In the genomic region with DNA sequence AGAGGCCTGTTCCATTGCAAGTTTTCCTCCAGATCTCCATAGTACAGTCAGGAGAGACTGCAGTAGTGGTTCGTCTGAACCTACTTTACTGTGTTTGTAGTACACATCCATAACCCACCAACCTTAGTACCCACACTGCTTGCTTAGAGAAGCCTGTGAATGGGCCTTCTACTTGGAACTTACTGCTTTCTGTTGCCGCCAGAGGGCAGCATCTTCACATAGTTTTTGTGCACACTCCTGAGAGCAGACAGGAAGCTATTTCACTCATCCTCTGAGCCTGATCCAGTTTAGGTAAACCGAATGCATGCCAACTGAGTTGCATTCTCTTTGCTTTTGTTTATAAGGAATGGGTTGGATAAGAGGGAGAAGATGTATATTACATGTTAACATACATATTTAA, we compare ENCODE assay signal across 9 mouse cellular contexts.
DNase-seq lines count a peak whose midpoint lies in the region; ATAC-seq lines count a peak whose summit lies in the region.
"Had no signal": no experiment of that assay in that cellular context is flagged by ENCODE, and none has a peak within 500 bp of the region (broad histone marks: within the 10 kb centered on the region; RNA-seq: fewer than 3 reads in every experiment).

No protein-coding gene starts in this region.

- H3K4me1 ChIP-seq in lung, embryonic 16.5 days (replicated peaks; ENCODE audit: control insufficient read depth, insufficient read depth, low read length), result no peaks in the 10 kb centered on the region

- H3K9me3 ChIP-seq in lung, embryonic 16.5 days (ENCODE audit: control insufficient read depth, low read length), result no peaks in the 10 kb centered on the region
- H3K9me3 ChIP-seq: heart, embryonic 13.5 days had no signal

- H3K4me3 ChIP-seq in lung, embryonic 16.5 days (ENCODE audit: low read length), result no peak overlapping the region
- H3K4me3 ChIP-seq: heart, embryonic 13.5 days had no signal

- no peak overlapping the region for H3K27ac ChIP-seq in lung, embryonic 16.5 days (ENCODE audit: low read length)
- H3K27ac ChIP-seq: heart, embryonic 13.5 days had no signal

- H3K36me3 ChIP-seq in lung, embryonic 16.5 days (ENCODE audit: control insufficient read depth, insufficient read depth, low read length), result no peaks in the 10 kb centered on the region
- H3K36me3 ChIP-seq: heart, embryonic 13.5 days had no signal

- H3K27me3 ChIP-seq in lung, embryonic 16.5 days (ENCODE audit: control insufficient read depth, insufficient read depth, low read depth, low read length), result no peaks in the 10 kb centered on the region
- H3K27me3 ChIP-seq: heart, embryonic 13.5 days had no signal

- WGBS in large intestine, adult 2 months, result 8% methylated on average over 3 of the region's 3 CpGs
- 10% methylated on average over 3 of the region's 3 CpGs for WGBS in lung, embryonic 16.5 days

- no peak overlapping the region for H3K4me2 ChIP-seq in lung, embryonic 16.5 days (ENCODE audit: low read depth, low read length)
- H3K4me2 ChIP-seq: heart, embryonic 13.5 days had no signal

- DNase-seq in adrenal gland, adult 18-20 months (ENCODE audit: low spot score in 2 of 2), result peak; percentile 74 to 83
- DNase-seq in embryo, embryonic 11 days, result peak; percentile 87
- DNase-seq in heart, adult 8-10 months (ENCODE audit: low spot score), result peak; percentile 72
- peak; percentile 53 for DNase-seq in large intestine, adult 2 months (ENCODE audit: low read depth, low spot score)
- peak; percentile 74 for DNase-seq in ovary, postnatal 36 days (ENCODE audit: low spot score)
- peak; percentile 54 for DNase-seq in urinary bladder, adult 2 months (ENCODE audit: low spot score)

- ATAC-seq in CD4-positive, CD25-positive, alpha-beta regulatory T cell, adult 4 months, result peak; percentile 91
- ATAC-seq in lung, embryonic 16.5 days (ENCODE audit: low read depth), result peak; percentile 49; the same call in 1 of the 2 replicates

- no peak overlapping the region for H3K9ac ChIP-seq in lung, embryonic 16.5 days (ENCODE audit: low read length)
- H3K9ac ChIP-seq: heart, embryonic 13.5 days had no signal
